In the genomic region with DNA sequence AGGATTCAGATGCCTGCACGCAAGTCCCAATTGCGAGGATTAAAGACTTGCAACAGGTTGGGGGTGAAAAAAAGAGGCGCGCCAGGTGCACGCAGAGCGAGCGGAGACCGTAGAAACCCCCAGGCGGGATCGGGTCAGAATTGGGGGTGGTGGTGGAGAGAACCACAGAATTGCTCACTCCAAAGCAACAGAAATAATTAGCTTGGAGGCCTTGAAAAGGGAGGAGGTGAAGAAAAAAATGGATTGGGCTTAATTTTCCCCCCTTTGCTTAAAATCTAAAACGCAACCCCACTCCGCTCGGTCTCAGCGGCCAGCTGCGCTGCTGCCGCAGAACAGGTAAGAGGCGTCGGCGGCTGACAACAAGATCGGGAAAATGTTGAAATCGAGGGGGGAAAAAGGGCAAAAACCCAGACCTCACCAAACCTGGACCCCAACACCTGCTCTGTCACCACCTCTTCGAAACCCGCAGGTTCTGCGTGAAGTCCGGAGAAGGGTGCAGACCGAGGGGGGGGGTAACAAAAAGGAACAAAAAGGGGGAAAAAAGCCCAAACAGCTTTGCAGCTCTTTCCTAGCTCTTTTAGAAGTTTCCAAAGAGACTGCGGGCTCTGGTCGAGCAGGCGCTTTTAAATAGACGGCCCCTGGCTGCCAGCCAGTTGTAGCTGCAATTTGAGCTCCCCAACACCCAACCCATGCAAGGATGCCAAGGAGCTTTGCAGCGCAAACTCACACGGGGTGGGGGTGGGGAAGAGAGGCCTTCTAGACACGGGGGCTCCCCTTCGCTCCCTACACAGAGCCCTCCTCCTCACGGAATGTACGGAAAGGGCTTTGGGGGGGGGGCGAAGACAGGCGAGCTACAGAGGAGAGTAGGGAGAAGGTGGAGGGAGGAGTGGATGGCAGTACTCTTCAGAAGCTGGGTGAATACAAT, we compare ENCODE assay signal across 8 mouse cellular contexts. TPM values are rescaled to one million over a fixed set of nuclear protein-coding genes. Genes with fewer than 3 reads are reported as not detected.
DNase-seq lines count a peak whose midpoint lies in the region; ATAC-seq lines count a peak whose summit lies in the region.

TSS of gene Igfbp5 (minus strand) at position 598 of the 925 bp plus-strand sequence.

- peak within 1 kb of the TSS; percentile 52 for H3K27ac ChIP-seq in brown adipose tissue, adult 24 weeks (replicated peaks; ENCODE audit: low read depth, low read length)
- H3K27ac ChIP-seq in forebrain, embryonic 16.5 days (ENCODE audit: low read length): peak within 1 kb of the TSS; percentile 56
- peak within 1 kb of the TSS; percentile 95 for H3K27ac ChIP-seq in lung, embryonic 16.5 days (ENCODE audit: low read length)

- peak; percentile 32 for ATAC-seq in forebrain, embryonic 16.5 days
- peak; percentile 62 for ATAC-seq in lung, embryonic 16.5 days (ENCODE audit: low read depth)
- ATAC-seq in megakaryocyte-erythroid progenitor cell, adult 5-6 weeks (replicated peaks; ENCODE audit: low FRiP score, low TSS enrichment, poor library complexity, severe bottlenecking): no peak

- peak within 1 kb of the TSS; percentile 96 for H3K4me2 ChIP-seq in forebrain, embryonic 16.5 days (ENCODE audit: low read length)
- peak within 1 kb of the TSS; percentile 70 for H3K4me2 ChIP-seq in lung, embryonic 16.5 days (ENCODE audit: low read depth, low read length)

- no peaks in the 10 kb centered on the region for H3K9me3 ChIP-seq in forebrain, embryonic 16.5 days (ENCODE audit: control insufficient read depth, low read length)
- no peaks in the 10 kb centered on the region for H3K9me3 ChIP-seq in lung, embryonic 16.5 days (ENCODE audit: control insufficient read depth, low read length)

- peak within 1 kb of the TSS; percentile 68 for H3K4me3 ChIP-seq in brown adipose tissue, adult 24 weeks (ENCODE audit: insufficient read depth, low read depth, low read length)
- H3K4me3 ChIP-seq in forebrain, embryonic 16.5 days (replicated peaks; ENCODE audit: low read length): peak within 1 kb of the TSS; percentile 57
- H3K4me3 ChIP-seq in lung, embryonic 16.5 days (ENCODE audit: low read length): peak within 1 kb of the TSS; percentile 64

- DNase-seq in ES-CJ7 (ENCODE audit: low read depth, low spot score): peak; percentile 67
- DNase-seq in heart, postnatal 4 days: peak; percentile 90
- peak; percentile 42 for DNase-seq in layer of hippocampus, adult 9-11 months
- peak; percentile 78 for DNase-seq in right cerebral cortex, postnatal 14 days

- H3K27me3 ChIP-seq in forebrain, embryonic 16.5 days (replicated peaks; ENCODE audit: control insufficient read depth, insufficient read depth, low read length): no peaks in the 10 kb centered on the region
- peaks cover 22% of the 10 kb centered on the region for H3K27me3 ChIP-seq in lung, embryonic 16.5 days (ENCODE audit: control insufficient read depth, insufficient read depth, low read depth, low read length)

- H3K9ac ChIP-seq in forebrain, embryonic 16.5 days (replicated peaks; ENCODE audit: low read depth, low read length): peak within 1 kb of the TSS; percentile 60
- H3K9ac ChIP-seq in lung, embryonic 16.5 days (ENCODE audit: low read length): peak within 1 kb of the TSS; percentile 78

- no peaks in the 10 kb centered on the region for H3K36me3 ChIP-seq in forebrain, embryonic 16.5 days (ENCODE audit: control insufficient read depth, insufficient read depth)
- no peaks in the 10 kb centered on the region for H3K36me3 ChIP-seq in lung, embryonic 16.5 days (ENCODE audit: control insufficient read depth, insufficient read depth, low read length)

- WGBS in forebrain, embryonic 16.5 days: under 1% methylated on average over 38 of the region's 38 CpGs
- WGBS in lung, embryonic 16.5 days: under 1% methylated on average over 38 of the region's 38 CpGs

- H3K4me1 ChIP-seq in brown adipose tissue, adult 24 weeks (ENCODE audit: control insufficient read depth, insufficient read depth, insufficient read length, low read length): no peaks in the 10 kb centered on the region; the same call in 1 of the 2 replicates
- peaks cover 48% of the 10 kb centered on the region for H3K4me1 ChIP-seq in forebrain, embryonic 16.5 days (replicated peaks; ENCODE audit: control insufficient read depth, insufficient read depth, low read length)
- H3K4me1 ChIP-seq in lung, embryonic 16.5 days (replicated peaks; ENCODE audit: control insufficient read depth, insufficient read depth, low read length): peaks cover 40% of the 10 kb centered on the region

RNA-seq across cellular contexts. Expression of gene Igfbp5, which starts in this region (rescaled TPM):
- 55.5 and 82.6 TPM in 2 replicates for polyA plus RNA-seq in brown adipose tissue, adult 24 weeks (2012; ENCODE audit: insufficient read depth, insufficient read length, missing spikeins)
- polyA plus RNA-seq in forebrain, embryonic 16.5 days (2015; fragmentation: Nextera tagmentation; extraction: Ambion mirVana): 26.8 and 31.0 TPM in 2 replicates
- total RNA-seq in heart, postnatal 4 days (2021): 100 to 1,000 TPM; 190 to 236 TPM
- 58.7 and 72.4 TPM in 2 replicates for polyA plus RNA-seq in lung, embryonic 16.5 days (2015; fragmentation: Nextera tagmentation; extraction: Ambion mirVana)
- not detected in 2 replicates for total RNA-seq in megakaryocyte-erythroid progenitor cell, adult 5-6 weeks (2014; fragmentation: Nextera tagmentation)
- total RNA-seq in megakaryocyte-erythroid progenitor cell, adult 5-6 weeks (2017): 0.53 TPM in 1 of 2 replicates, not detected in the other

Comparison
In these comparisons a context has a peak if more than half of its experiments do, and no peak if none do; other contexts are left out.
1. RNA of gene Igfbp5 (total RNA-seq): 190 to 236 TPM in heart, postnatal 4 days; 0.53 TPM in megakaryocyte-erythroid progenitor cell, adult 5-6 weeks; every median in the first group is over 100 times any median in the second.
2. Peak in every context shown above with its lines, with median percentiles within 50 percentile points of each other: DNase-seq, H3K27ac ChIP-seq and H3K4me3 ChIP-seq.